ENCODE assay signal across 16 mouse cellular contexts in the genomic region with DNA sequence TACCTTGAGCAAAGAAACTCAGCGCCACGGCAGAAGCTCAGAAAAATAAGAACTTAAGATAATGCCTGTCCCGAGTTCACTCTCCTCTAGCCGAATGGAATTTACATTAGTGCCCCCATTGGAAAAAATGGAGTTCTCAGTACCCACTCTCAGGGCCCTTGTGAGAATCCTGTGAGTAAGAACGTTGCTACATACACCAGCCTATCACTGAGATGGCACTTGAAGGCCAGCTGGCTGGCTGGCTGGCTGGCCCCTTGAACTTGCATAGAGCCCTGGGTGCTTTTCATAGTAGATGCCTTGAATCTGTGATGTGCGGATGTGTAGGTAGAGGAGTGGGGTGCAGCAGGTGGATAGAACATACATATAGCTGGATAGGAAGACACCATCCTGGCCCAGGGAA.
"Had no signal": no experiment of that assay in that cellular context is flagged by ENCODE, and none has a peak within 500 bp of the region (broad histone marks: within the 10 kb centered on the region; RNA-seq: fewer than 3 reads in every experiment).

No protein-coding gene starts in this region.

- H3K36me3 ChIP-seq: midbrain, embryonic 15.5 days had no signal

- H3K9me3 ChIP-seq: kidney, embryonic 15.5 days; midbrain, embryonic 12.5 days; midbrain, embryonic 15.5 days; neural tube, embryonic 12.5 days; neural tube, embryonic 15.5 days had no signal

- H3K4me2 ChIP-seq: kidney, embryonic 15.5 days; midbrain, embryonic 12.5 days; midbrain, embryonic 15.5 days; neural tube, embryonic 12.5 days; neural tube, embryonic 15.5 days had no signal

- H3K27ac ChIP-seq: kidney, embryonic 15.5 days; liver, embryonic 14.5 days; macrophage; midbrain, embryonic 12.5 days; midbrain, embryonic 15.5 days; neural tube, embryonic 12.5 days; neural tube, embryonic 15.5 days had no signal

- DNase-seq: kidney, postnatal 10 days; layer of hippocampus, postnatal 36 days; lung, adult 2 months; right cerebral cortex, adult 18-20 months; right cerebral cortex, postnatal 14 days; right cerebral cortex, postnatal 4 days; thymus, adult 2 months; thymus, postnatal 25 days had no signal

- H3K4me3 ChIP-seq: kidney, embryonic 15.5 days; left cerebral cortex, adult 2 months; midbrain, embryonic 12.5 days; midbrain, embryonic 15.5 days; neural tube, embryonic 12.5 days; neural tube, embryonic 15.5 days had no signal

- H3K4me1 ChIP-seq: neural tube, embryonic 12.5 days had no signal

- H3K9ac ChIP-seq: kidney, embryonic 15.5 days; liver, embryonic 14.5 days; midbrain, embryonic 12.5 days; midbrain, embryonic 15.5 days; neural tube, embryonic 12.5 days; neural tube, embryonic 15.5 days had no signal

- H3K27me3 ChIP-seq: kidney, embryonic 15.5 days; midbrain, embryonic 12.5 days; midbrain, embryonic 15.5 days; neural tube, embryonic 12.5 days; neural tube, embryonic 15.5 days had no signal
